Mouse (Mus musculus): ENCODE results near the gene Erg. TPM values are rescaled to one million over a fixed set of nuclear protein-coding genes. Genes with fewer than 3 reads are reported as not detected.

Gene Erg
- polyA plus RNA-seq, 1 experiment from 2014 or later: 5.4 TPM

- no peaks in the 10 kb centered on the region for H3K36me3 ChIP-seq
- no peak for ATAC-seq (ENCODE audit: insufficient number of reproducible peaks, low FRiP score)
- no peak overlapping the region for H3K9ac ChIP-seq
- H3K4me3 ChIP-seq: no peak overlapping the region
- peaks cover 33% of the 10 kb centered on the region for H3K4me1 ChIP-seq (replicated peaks)
- peak overlapping the region; percentile 9; the same call in 1 of the 2 replicates for H3K27ac ChIP-seq (ENCODE audit: poor library complexity, severe bottlenecking)
- no peaks in the 10 kb centered on the region for H3K27me3 ChIP-seq (replicated peaks)
- no peak overlapping the region for H3K4me2 ChIP-seq
- H3K9me3 ChIP-seq (replicated peaks): no peaks in the 10 kb centered on the region
- 59% methylated on average over 7 of the region's 7 CpGs for WGBS
Observed at GRCm38 (mm10) chr16:95421235-95421886, 165.0 kb downstream of the Erg start.

GRCm38 (mm10) chr16:95415921-95416320 is 170.5 kb downstream of the Erg start:
- no peaks in the 10 kb centered on the region for H3K36me3 ChIP-seq
- H3K4me2 ChIP-seq: no peak overlapping the region
- peaks cover 13% of the 10 kb centered on the region; the same call in 1 of the 2 replicates for H3K4me1 ChIP-seq (replicated peaks)
- H3K9ac ChIP-seq: no peak overlapping the region
- H3K9me3 ChIP-seq (replicated peaks): no peaks in the 10 kb centered on the region
- H3K27me3 ChIP-seq (replicated peaks): no peaks in the 10 kb centered on the region
- ATAC-seq (ENCODE audit: insufficient number of reproducible peaks, low FRiP score): no peak
- H3K4me3 ChIP-seq: no peak overlapping the region
- 79% methylated on average over 4 of the region's 4 CpGs for WGBS
- H3K27ac ChIP-seq (ENCODE audit: poor library complexity, severe bottlenecking): no peak overlapping the region

- H3K9me3 ChIP-seq (replicated peaks): no peaks in the 10 kb centered on the region
- no peak overlapping the region for H3K4me3 ChIP-seq
- no peak overlapping the region for H3K9ac ChIP-seq
- no peaks in the 10 kb centered on the region for H3K27me3 ChIP-seq (replicated peaks)
- H3K36me3 ChIP-seq: no peaks in the 10 kb centered on the region
- H3K4me2 ChIP-seq: no peak overlapping the region
- no peak overlapping the region for H3K27ac ChIP-seq (ENCODE audit: poor library complexity, severe bottlenecking)
- 0 out of 2 replicates have a peak, but pooled peaks cover 11% of the 10 kb centered on the region for H3K4me1 ChIP-seq (replicated peaks)
- no peak for ATAC-seq (ENCODE audit: insufficient number of reproducible peaks, low FRiP score)
- 60% methylated on average over 9 of the region's 9 CpGs for WGBS
Observed at GRCm38 (mm10) chr16:95415372-95415771, 171.0 kb downstream of the Erg start.

GRCm38 (mm10) chr16:95413401-95413959 is 172.9 kb downstream of the Erg start:
- WGBS: 57% methylated on average over 3 of the region's 3 CpGs

GRCm38 (mm10) chr16:95408096-95408495 is 178.3 kb downstream of the Erg start:
- H3K4me3 ChIP-seq: no peak overlapping the region
- H3K9me3 ChIP-seq (replicated peaks): no peaks in the 10 kb centered on the region
- H3K27me3 ChIP-seq (replicated peaks): no peaks in the 10 kb centered on the region
- no peak for ATAC-seq (ENCODE audit: insufficient number of reproducible peaks, low FRiP score)
- H3K27ac ChIP-seq (ENCODE audit: poor library complexity, severe bottlenecking): no peak overlapping the region
- H3K36me3 ChIP-seq: no peaks in the 10 kb centered on the region
- peaks cover 17% of the 10 kb centered on the region for H3K4me1 ChIP-seq (replicated peaks)
- 49% methylated on average over 14 of the region's 14 CpGs for WGBS
- no peak overlapping the region for H3K4me2 ChIP-seq
- no peak overlapping the region for H3K9ac ChIP-seq

More at GRCm38 (mm10) chr16:95413401-95413959, 172.9 kb downstream of the Erg start:
- Histone ChIP-seq H3K27ac (ENCODE audit: poor library complexity, severe bottlenecking) (no peak overlapping the region), H3K36me3 (no peaks in the 10 kb centered on the region), H3K9me3 (replicated peaks) (no peaks in the 10 kb centered on the region), H3K27me3 (replicated peaks) (no peaks in the 10 kb centered on the region), H3K9ac (no peak overlapping the region), H3K4me3 (no peak overlapping the region), H3K4me2 (no peak overlapping the region), H3K4me1 (replicated peaks) (0 out of 2 replicates have a peak, but pooled peaks cover 11% of the 10 kb centered on the region)
- no peak for ATAC-seq (ENCODE audit: insufficient number of reproducible peaks, low FRiP score)

GRCm38 (mm10) chr16:95405496-95405895 is 180.9 kb downstream of the Erg start:
- Histone ChIP-seq H3K4me1 (replicated peaks) (peaks cover 24% of the 10 kb centered on the region), H3K4me3 (no peak overlapping the region), H3K9me3 (replicated peaks) (no peaks in the 10 kb centered on the region), H3K36me3 (no peaks in the 10 kb centered on the region), H3K4me2 (no peak overlapping the region), H3K27ac (ENCODE audit: poor library complexity, severe bottlenecking) (no peak overlapping the region), H3K27me3 (replicated peaks) (no peaks in the 10 kb centered on the region), H3K9ac (no peak overlapping the region)
- WGBS: 93% methylated on average over 3 of the region's 3 CpGs
- no peak for ATAC-seq (ENCODE audit: insufficient number of reproducible peaks, low FRiP score)

GRCm38 (mm10) chr16:95403453-95403852 is 182.9 kb downstream of the Erg start:
- Histone ChIP-seq H3K27me3 (replicated peaks) (no peaks in the 10 kb centered on the region), H3K36me3 (no peaks in the 10 kb centered on the region), H3K4me2 (no peak overlapping the region), H3K4me1 (replicated peaks) (peaks cover 30% of the 10 kb centered on the region), H3K4me3 (no peak overlapping the region), H3K9ac (no peak overlapping the region), H3K9me3 (replicated peaks) (no peaks in the 10 kb centered on the region), H3K27ac (ENCODE audit: poor library complexity, severe bottlenecking) (no peak overlapping the region)
- 0 out of 2 replicates have a peak, but pooled peaks have one; percentile 47 for ATAC-seq (ENCODE audit: insufficient number of reproducible peaks, low FRiP score)
- 76% methylated on average over 5 of the region's 5 CpGs for WGBS

- peaks cover 22% of the 10 kb centered on the region for H3K4me1 ChIP-seq (replicated peaks)
- H3K27ac ChIP-seq (ENCODE audit: poor library complexity, severe bottlenecking): no peak overlapping the region
- no peak for ATAC-seq (ENCODE audit: insufficient number of reproducible peaks, low FRiP score)
- WGBS: 81% methylated on average over 9 of the region's 9 CpGs
- no peak overlapping the region for H3K4me3 ChIP-seq
- no peaks in the 10 kb centered on the region for H3K9me3 ChIP-seq (replicated peaks)
- no peak overlapping the region for H3K9ac ChIP-seq
- H3K4me2 ChIP-seq: no peak overlapping the region
- H3K27me3 ChIP-seq (replicated peaks): no peaks in the 10 kb centered on the region
- H3K36me3 ChIP-seq: no peaks in the 10 kb centered on the region
Observed at GRCm38 (mm10) chr16:95401869-95402268, 184.5 kb downstream of the Erg start.

- Histone ChIP-seq H3K27ac (ENCODE audit: poor library complexity, severe bottlenecking) (peak overlapping the region; percentile 37; the same call in 1 of the 2 replicates), H3K4me1 (replicated peaks) (peaks cover 27% of the 10 kb centered on the region), H3K4me3 (no peak overlapping the region), H3K4me2 (no peak overlapping the region), H3K9me3 (replicated peaks) (no peaks in the 10 kb centered on the region), H3K9ac (no peak overlapping the region), H3K36me3 (no peaks in the 10 kb centered on the region), H3K27me3 (replicated peaks) (no peaks in the 10 kb centered on the region)
- 58% methylated on average over 11 of the region's 11 CpGs for WGBS
- ATAC-seq (ENCODE audit: insufficient number of reproducible peaks, low FRiP score): no peak
Observed at GRCm38 (mm10) chr16:95398761-95399343, 187.5 kb downstream of the Erg start.

GRCm38 (mm10) chr16:95390787-95391186 is 195.6 kb downstream of the Erg start:
- ATAC-seq (ENCODE audit: insufficient number of reproducible peaks, low FRiP score): no peak; the same call in 1 of the 2 replicates
- Histone ChIP-seq H3K9me3 (replicated peaks) (no peaks in the 10 kb centered on the region), H3K27me3 (replicated peaks) (no peaks in the 10 kb centered on the region), H3K4me2 (no peak overlapping the region), H3K27ac (ENCODE audit: poor library complexity, severe bottlenecking) (peak overlapping the region; percentile 50), H3K9ac (no peak overlapping the region), H3K4me1 (replicated peaks) (peaks cover 37% of the 10 kb centered on the region), H3K4me3 (no peak overlapping the region), H3K36me3 (no peaks in the 10 kb centered on the region)
- 19% methylated on average over 1 of the region's 1 CpGs for WGBS

GRCm38 (mm10) chr16:95388811-95389529 is 197.4 kb downstream of the Erg start:
- Histone ChIP-seq H3K9me3 (replicated peaks) (peaks cover 6% of the 10 kb centered on the region; the same call in 1 of the 2 replicates), H3K4me3 (no peak overlapping the region), H3K9ac (no peak overlapping the region), H3K36me3 (no peaks in the 10 kb centered on the region; the same call in 1 of the 2 replicates), H3K4me1 (replicated peaks) (peaks cover 46% of the 10 kb centered on the region), H3K27me3 (replicated peaks) (no peaks in the 10 kb centered on the region), H3K4me2 (no peak overlapping the region), H3K27ac (ENCODE audit: poor library complexity, severe bottlenecking) (no peak overlapping the region)
- WGBS: 76% methylated on average over 4 of the region's 4 CpGs
- ATAC-seq (ENCODE audit: insufficient number of reproducible peaks, low FRiP score): no peak

Measured in heart, embryonic 12.5 days (tissue).